Mouse (Mus musculus): ENCODE data around the gene Efcab11. TPM values are rescaled to one million over a fixed set of nuclear protein-coding genes. Genes with fewer than 3 reads are reported as not detected.
A peak's percentile ranks its signal among the peaks of the same experiment; 100 is the strongest.

The Efcab11 gene
- total RNA-seq, 1 experiment from 2014 or later, result 5.8 TPM

GRCm38 (mm10) chr12:99724206-99724605 lies 160.0 kb downstream of the Efcab11 start:
- ATAC-seq (replicated peaks in 1 of 2; ENCODE audit: insufficient read depth in 1 of 2, low FRiP score in 2 of 2, low TSS enrichment in 1 of 2, low read depth in 1 of 2, poor library complexity in 2 of 2, severe bottlenecking in 2 of 2), result no peak

- ATAC-seq (replicated peaks in 1 of 2; ENCODE audit: insufficient read depth in 1 of 2, low FRiP score in 2 of 2, low TSS enrichment in 1 of 2, low read depth in 1 of 2, poor library complexity in 2 of 2, severe bottlenecking in 2 of 2), result no peak
Measured at GRCm38 (mm10) chr12:99723791-99724190, 160.4 kb downstream of the Efcab11 start.

GRCm38 (mm10) chr12:99721318-99721717 lies 162.9 kb downstream of the Efcab11 start:
- ATAC-seq (replicated peaks in 1 of 2; ENCODE audit: insufficient read depth in 1 of 2, low FRiP score in 2 of 2, low TSS enrichment in 1 of 2, low read depth in 1 of 2, poor library complexity in 2 of 2, severe bottlenecking in 2 of 2), result no peak

DNA sequence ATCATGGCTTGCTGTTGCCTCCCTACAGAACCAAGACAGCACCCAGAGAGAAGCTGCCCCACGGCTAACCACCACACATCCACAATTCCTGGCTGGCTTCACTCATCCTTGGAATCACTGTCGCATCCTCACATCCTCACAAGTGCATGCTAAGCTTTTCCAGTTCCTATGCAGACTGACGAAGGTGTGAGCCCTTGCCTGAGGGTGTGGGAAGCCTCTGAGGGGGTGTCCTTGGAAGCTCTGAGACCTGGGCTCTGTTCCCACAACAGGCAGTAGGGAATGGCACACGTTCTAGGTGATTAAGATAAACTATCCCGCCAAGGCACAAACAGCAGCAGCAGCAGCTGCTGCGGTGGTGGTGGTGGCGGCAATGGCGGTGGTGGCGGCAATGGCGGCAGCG lies 164.5 kb downstream of the Efcab11 start:
- no peak for ATAC-seq (replicated peaks in 1 of 2; ENCODE audit: insufficient read depth in 1 of 2, low FRiP score in 2 of 2, low TSS enrichment in 1 of 2, low read depth in 1 of 2, poor library complexity in 2 of 2, severe bottlenecking in 2 of 2)

DNA sequence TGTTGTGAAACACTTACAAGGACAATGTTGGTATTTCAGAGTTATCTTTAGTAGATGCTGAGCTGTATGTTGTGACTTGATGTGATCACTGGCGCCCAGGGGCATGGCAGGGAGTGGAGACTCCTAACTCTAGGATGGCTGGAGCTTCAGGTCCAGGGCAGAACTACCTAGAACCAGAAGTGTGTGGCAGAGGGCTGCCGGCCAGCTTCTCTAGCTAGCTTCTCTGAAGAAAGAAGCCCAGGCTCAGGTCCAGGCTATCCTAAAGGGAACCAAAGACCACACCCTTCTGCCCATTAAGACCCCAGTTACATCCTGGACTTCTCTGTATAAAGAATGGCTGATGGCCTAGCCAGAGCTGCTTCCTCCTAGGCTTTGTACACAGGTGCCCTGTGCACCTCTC lies 166.1 kb downstream of the Efcab11 start:
- no peak for ATAC-seq (replicated peaks in 1 of 2; ENCODE audit: insufficient read depth in 1 of 2, low FRiP score in 2 of 2, low TSS enrichment in 1 of 2, low read depth in 1 of 2, poor library complexity in 2 of 2, severe bottlenecking in 2 of 2)

- no peak for ATAC-seq (replicated peaks in 1 of 2; ENCODE audit: insufficient read depth in 1 of 2, low FRiP score in 2 of 2, low TSS enrichment in 1 of 2, low read depth in 1 of 2, poor library complexity in 2 of 2, severe bottlenecking in 2 of 2)
Measured at GRCm38 (mm10) chr12:99716038-99716610, 168.1 kb downstream of the Efcab11 start.

GRCm38 (mm10) chr12:99715129-99716037 lies 168.9 kb downstream of the Efcab11 start:
- no peak for ATAC-seq (replicated peaks in 1 of 2; ENCODE audit: insufficient read depth in 1 of 2, low FRiP score in 2 of 2, low TSS enrichment in 1 of 2, low read depth in 1 of 2, poor library complexity in 2 of 2, severe bottlenecking in 2 of 2)

DNA sequence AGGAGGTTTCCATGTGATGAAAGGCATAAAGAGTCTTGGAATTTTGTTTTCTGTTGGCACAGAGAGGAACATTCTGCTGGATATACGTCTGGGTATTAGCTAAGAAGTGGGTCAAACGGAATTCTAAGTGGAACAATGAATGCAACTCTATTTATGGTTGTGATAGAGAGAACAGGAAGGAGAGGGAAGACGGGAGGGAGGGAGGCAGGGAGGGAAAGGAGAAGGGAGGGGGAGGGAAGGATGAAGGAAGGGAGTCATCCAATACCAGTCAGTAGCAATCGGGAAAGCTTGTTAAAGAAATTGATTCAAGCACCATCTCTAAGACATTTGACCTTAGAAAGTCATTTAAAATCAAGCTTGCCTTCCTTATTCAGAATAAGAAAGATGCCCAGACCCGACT lies 172.0 kb downstream of the Efcab11 start:
- no peak for ATAC-seq (replicated peaks in 1 of 2; ENCODE audit: insufficient read depth in 1 of 2, low FRiP score in 2 of 2, low TSS enrichment in 1 of 2, low read depth in 1 of 2, poor library complexity in 2 of 2, severe bottlenecking in 2 of 2)

GRCm38 (mm10) chr12:99702248-99702647 lies 182.0 kb downstream of the Efcab11 start:
- no peak for ATAC-seq (replicated peaks in 1 of 2; ENCODE audit: insufficient read depth in 1 of 2, low FRiP score in 2 of 2, low TSS enrichment in 1 of 2, low read depth in 1 of 2, poor library complexity in 2 of 2, severe bottlenecking in 2 of 2)

DNA sequence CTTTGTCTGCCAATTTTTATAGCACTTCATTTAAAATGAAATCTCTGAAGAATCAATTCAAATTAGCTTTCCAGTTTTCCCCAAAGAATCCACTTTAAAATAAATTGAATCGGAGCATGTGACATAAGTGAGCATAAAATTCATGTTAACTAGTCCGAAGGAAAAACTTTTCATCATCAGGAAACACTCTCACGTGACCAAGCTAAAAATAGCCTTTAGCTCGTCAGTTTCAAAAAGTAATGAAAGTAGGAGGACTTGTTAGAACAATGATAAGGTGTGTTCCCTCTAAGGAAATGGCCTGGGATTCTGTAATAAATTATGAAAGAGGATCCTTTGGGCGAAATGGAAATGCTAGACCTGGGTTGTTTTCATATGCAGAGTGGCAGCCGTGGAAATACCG lies 183.9 kb downstream of the Efcab11 start:
- 0 out of 4 replicates have a peak, but pooled peaks of 1 of the 2 experiments have one; percentile 22 for ATAC-seq (replicated peaks in 1 of 2; ENCODE audit: insufficient read depth in 1 of 2, low FRiP score in 2 of 2, low TSS enrichment in 1 of 2, low read depth in 1 of 2, poor library complexity in 2 of 2, severe bottlenecking in 2 of 2)

DNA sequence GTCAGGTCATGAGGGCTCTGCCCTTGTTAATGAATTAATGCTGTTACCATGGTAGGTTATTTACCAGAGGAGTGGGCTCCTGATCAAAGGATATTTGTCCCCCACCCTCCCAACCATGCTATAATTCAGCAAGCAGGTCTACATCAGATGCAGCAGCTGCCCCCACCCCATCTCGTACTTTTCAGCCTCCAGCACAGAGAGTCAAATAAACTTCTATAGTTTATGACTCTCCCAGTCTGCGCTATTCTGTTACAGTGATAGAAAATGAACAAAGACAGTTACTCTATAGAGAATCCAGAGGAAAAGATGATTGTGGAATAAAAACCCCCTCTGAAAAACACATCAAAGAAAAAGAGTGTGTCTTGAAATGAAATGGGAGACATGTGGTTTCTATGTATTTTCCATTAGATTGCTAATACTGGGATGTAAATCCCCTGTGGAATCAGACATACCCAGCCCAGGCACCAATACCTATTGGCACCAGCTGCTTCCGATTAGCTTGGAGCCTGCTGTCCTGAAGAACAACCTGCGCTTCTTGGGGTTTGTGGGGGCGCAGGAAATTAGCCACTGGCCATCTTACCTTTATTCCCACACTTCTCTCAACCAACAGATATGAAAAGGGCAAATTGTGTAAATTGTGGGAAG lies 184.7 kb downstream of the Efcab11 start:
- ATAC-seq (replicated peaks in 1 of 2; ENCODE audit: insufficient read depth in 1 of 2, low FRiP score in 2 of 2, low TSS enrichment in 1 of 2, low read depth in 1 of 2, poor library complexity in 2 of 2, severe bottlenecking in 2 of 2), result no peak

- ATAC-seq (replicated peaks in 1 of 2; ENCODE audit: insufficient read depth in 1 of 2, low FRiP score in 2 of 2, low TSS enrichment in 1 of 2, low read depth in 1 of 2, poor library complexity in 2 of 2, severe bottlenecking in 2 of 2), result no peak
Measured at GRCm38 (mm10) chr12:99694066-99694465, 190.2 kb downstream of the Efcab11 start.

- no peak for ATAC-seq (replicated peaks in 1 of 2; ENCODE audit: insufficient read depth in 1 of 2, low FRiP score in 2 of 2, low TSS enrichment in 1 of 2, low read depth in 1 of 2, poor library complexity in 2 of 2, severe bottlenecking in 2 of 2)
Measured at GRCm38 (mm10) chr12:99686418-99686992, 197.7 kb downstream of the Efcab11 start.

DNA sequence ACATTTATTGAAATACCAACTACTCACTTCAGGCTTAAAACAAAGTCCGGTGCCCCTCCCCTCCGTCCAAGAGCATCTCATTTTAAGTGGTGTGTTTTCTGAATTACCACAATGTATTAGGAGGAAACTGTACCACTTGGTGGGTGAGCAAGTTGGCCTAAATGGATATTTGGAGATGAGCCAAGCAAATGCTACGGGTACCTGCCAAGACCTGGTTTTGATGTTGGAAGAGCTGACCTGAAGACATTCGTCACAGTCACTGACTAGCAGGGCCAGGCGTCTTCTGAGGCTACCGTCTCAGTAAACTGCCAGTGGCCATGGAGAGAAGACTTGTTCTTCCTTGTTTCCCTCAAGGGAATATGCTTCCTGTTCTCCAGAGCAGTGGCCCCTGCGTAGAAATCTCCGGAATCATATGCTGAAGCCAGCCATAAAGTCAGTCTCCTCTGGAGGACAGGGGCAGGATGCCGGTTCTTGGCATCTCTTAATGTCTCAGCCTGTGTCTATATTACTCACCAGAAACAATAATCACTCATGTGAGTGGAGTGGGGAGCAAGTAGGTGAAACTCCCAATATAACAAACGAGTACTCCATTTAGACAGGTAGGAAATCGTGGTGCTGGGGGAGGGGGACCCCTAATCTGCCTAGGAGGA lies 198.7 kb downstream of the Efcab11 start:
- peak; percentile 12 to 25; a peak in 1 of 4 replicates for ATAC-seq (replicated peaks in 1 of 2; ENCODE audit: insufficient read depth in 1 of 2, low FRiP score in 2 of 2, low TSS enrichment in 1 of 2, low read depth in 1 of 2, poor library complexity in 2 of 2, severe bottlenecking in 2 of 2)

DNA sequence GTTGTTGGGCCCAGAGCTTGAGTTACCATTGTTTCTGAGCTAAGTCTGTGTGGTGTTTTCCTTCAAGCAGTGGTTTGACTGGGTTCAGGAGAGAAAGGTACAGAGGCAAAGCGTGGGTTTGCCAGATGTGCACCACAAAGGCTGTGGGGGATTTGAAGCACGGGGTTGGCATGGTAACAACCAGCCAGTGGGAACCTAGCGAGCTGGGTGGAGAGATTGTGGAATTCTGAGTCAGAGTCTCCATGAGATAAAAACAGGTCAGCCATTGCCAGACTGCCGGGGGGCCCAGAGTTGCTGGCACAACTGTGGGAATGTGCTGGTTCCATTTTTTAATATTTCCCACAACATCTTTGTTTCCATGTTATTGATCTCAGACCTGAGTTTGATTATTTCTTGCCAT lies 202.6 kb downstream of the Efcab11 start:
- ATAC-seq (replicated peaks in 1 of 2; ENCODE audit: insufficient read depth in 1 of 2, low FRiP score in 2 of 2, low TSS enrichment in 1 of 2, low read depth in 1 of 2, poor library complexity in 2 of 2, severe bottlenecking in 2 of 2), result no peak

- no peak for ATAC-seq (replicated peaks in 1 of 2; ENCODE audit: insufficient read depth in 1 of 2, low FRiP score in 2 of 2, low TSS enrichment in 1 of 2, low read depth in 1 of 2, poor library complexity in 2 of 2, severe bottlenecking in 2 of 2)
Measured at GRCm38 (mm10) chr12:99671866-99672191, 212.4 kb downstream of the Efcab11 start.

DNA sequence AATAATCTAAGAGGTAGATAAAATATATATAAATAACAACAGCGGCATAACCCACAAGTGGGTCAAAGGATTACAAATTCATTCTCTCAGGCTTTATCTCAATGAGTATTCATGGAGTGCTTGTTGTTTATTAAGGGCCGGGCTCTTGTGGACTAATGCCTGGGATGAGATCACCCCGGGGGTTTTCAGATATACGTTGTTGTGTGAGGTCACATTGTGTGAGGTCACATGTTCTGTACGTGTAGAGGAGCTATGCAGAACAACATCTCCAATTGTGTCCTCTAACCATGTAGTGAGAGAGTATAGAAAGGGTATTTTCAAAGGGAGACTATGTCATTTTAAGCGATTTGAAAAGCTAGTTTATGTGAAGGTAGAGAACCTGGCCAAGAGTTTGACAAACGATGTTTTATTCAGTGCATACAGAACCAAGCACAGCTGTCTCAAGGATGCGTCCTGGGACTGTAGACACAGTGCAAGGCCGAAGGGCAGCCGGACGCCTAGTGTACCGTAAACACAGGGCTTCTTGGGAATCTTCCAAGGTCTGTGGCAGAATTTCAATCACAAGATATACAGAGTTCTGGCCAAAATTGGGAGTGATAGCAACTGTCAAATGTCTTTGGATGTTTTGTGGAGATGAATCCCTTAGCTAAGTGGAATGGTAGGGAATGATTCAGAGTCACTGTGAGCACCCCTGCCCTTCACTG lies 212.9 kb downstream of the Efcab11 start:
- no peak for ATAC-seq (replicated peaks in 1 of 2; ENCODE audit: insufficient read depth in 1 of 2, low FRiP score in 2 of 2, low TSS enrichment in 1 of 2, low read depth in 1 of 2, poor library complexity in 2 of 2, severe bottlenecking in 2 of 2)

All from hematopoietic stem cell, adult 5-6 weeks (primary cell).